Mouse (Mus musculus) brain, embryonic 14.5 days (tissue): ENCODE measurements around the gene Abcc3.

Source experiments
- CTCF ChIP-seq: fragments of 200-500 bp; IDR thresholded peaks from 2 replicates; pipeline ENCODE4 v1.5.1; 2012; ENCODE audit warnings: inconsistent platforms, mild to moderate bottlenecking, moderate library complexity, borderline replicate concordance; ENCODE audit not compliant: insufficient read depth, insufficient read length; ENCODE audit errors: extremely low read depth
- POLR2A ChIP-seq: fragments of 200-500 bp; IDR thresholded peaks from 2 replicates; pipeline ENCODE4 v1.6.1; 2012; ENCODE audit warnings: mild to moderate bottlenecking, inconsistent platforms, borderline replicate concordance; ENCODE audit not compliant: poor library complexity, insufficient read depth, insufficient read length, severe bottlenecking; ENCODE audit errors: extremely low read depth

DNA sequence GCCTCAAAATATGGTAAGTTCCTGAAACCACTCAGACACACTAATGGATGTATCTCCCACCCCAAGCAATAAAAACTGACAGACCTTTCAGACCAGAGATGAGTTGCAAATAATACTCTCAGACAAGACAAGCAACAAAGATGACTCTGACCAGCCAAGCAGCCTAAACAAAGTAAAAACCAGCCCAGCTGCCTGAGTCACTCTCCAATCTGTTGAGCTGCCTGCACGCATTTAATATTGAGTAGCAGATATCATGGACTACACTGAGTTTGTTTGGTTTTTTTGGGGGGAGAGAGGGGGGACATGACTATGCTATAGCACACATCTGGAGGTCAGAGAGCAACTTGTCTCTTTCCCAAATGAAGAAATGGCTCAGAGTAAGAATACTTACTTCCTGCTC is 77.5 kb downstream of the Abcc3 start:
- TF ChIP-seq POLR2A (no peak), CTCF (no peak)
